Mouse (Mus musculus) ES-Bruce4 (cell line): ENCODE results near the gene Rapgef5. TPM values are rescaled to one million over a fixed set of nuclear protein-coding genes. Genes with fewer than 3 reads are reported as not detected.

ENCODE experiments used
- H3K27ac ChIP-seq: 2 replicates; pipeline ENCODE4 v1.5.1; 2012; ENCODE audit warnings: low read length, inconsistent platforms; ENCODE audit not compliant: insufficient read depth
- H3K27me3 ChIP-seq: 2 replicates; pipeline ENCODE4 v1.6.1; 2012; ENCODE audit warnings: mild to moderate bottlenecking, low read length, inconsistent platforms; ENCODE audit not compliant: control insufficient read depth, poor library complexity, insufficient read depth, severe bottlenecking
- H3K36me3 ChIP-seq: 2 replicates; pipeline ENCODE4 v1.6.1; 2012; ENCODE audit warnings: inconsistent platforms, mild to moderate bottlenecking, low read length, moderate library complexity; ENCODE audit not compliant: control insufficient read depth, poor library complexity, insufficient read depth, severe bottlenecking
- H3K4me1 ChIP-seq: one replicate; pipeline ENCODE4 v1.8.1; 2011; ENCODE audit warnings: low read length; ENCODE audit not compliant: control insufficient read depth, insufficient read depth
- H3K4me3 ChIP-seq: 2 replicates; pipeline ENCODE4 v1.5.1; 2011; ENCODE audit warnings: low read depth, mild to moderate bottlenecking, low read length
- H3K9ac ChIP-seq: 2 replicates; pipeline ENCODE4 v1.6.1; 2012; ENCODE audit warnings: low read depth, mild to moderate bottlenecking, inconsistent platforms; ENCODE audit not compliant: poor library complexity, severe bottlenecking
- H3K9me3 ChIP-seq: replicated peaks from 2 replicates; pipeline ENCODE4 v1.6.1; 2012; ENCODE audit warnings: mild to moderate bottlenecking, low read length, inconsistent platforms; ENCODE audit not compliant: control insufficient read depth, poor library complexity, insufficient read depth, severe bottlenecking
- CTCF ChIP-seq: IDR thresholded peaks from one replicate; pipeline ENCODE4 v1.8.1; 2011; ENCODE audit warnings: low read depth, low read length
- EP300 ChIP-seq: IDR thresholded peaks from 2 replicates; pipeline ENCODE4 v1.6.1; 2011; ENCODE audit warnings: low read depth, low read length; ENCODE audit not compliant: insufficient read depth
- POLR2A ChIP-seq: IDR thresholded peaks from one replicate; pipeline ENCODE4 v1.8.1; 2011; ENCODE audit warnings: low read length; ENCODE audit not compliant: insufficient read depth
- polyA plus RNA-seq: library from polyadenylated mRNA; stranded (reverse); fragments of >200 nt; gene quantifications from 2 replicates; pipeline ENCODE4 v1.2.4, GENCODE M21; 2011; ENCODE audit warnings: low read depth; ENCODE audit not compliant: missing spikeins, insufficient read depth, insufficient read length

Rapgef5 gene
- polyA plus RNA-seq, 1 experiment, result 23.8 TPM

DNA sequence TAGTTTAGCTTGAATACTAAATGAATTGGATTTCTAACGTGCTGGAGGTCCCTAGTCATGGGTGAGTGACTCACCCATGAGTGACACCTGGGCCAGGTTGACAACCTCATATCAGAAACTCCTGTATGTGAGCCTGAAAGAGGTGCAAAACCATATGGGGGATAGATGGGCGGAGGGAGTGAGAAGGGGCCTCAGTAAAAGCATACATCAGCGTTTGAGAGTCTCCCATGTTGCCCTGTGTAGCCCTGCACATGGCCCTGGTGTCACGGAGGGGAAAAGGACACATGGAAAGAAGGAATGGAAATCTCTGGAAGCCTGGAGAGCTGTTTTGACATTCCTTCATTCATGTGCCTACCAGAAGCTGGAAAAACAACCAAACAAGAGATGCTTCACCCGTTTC, 175.1 kb downstream of the Rapgef5 start:
- H3K9ac ChIP-seq, result no peak overlapping the region
- no peaks in the 10 kb centered on the region for H3K9me3 ChIP-seq
- no peaks in the 10 kb centered on the region for H3K36me3 ChIP-seq
- no peak overlapping the region for H3K27ac ChIP-seq
- H3K27me3 ChIP-seq, result no peaks in the 10 kb centered on the region; the same call in 1 of the 2 replicates
- no peak for TF ChIP-seq CTCF
- no peak for TF ChIP-seq POLR2A
- TF ChIP-seq EP300, result no peak
- no peak overlapping the region for H3K4me3 ChIP-seq
- H3K4me1 ChIP-seq, result no peaks in the 10 kb centered on the region

- Histone ChIP-seq H3K9ac (no peak overlapping the region), H3K27me3 (no peaks in the 10 kb centered on the region; the same call in 1 of the 2 replicates), H3K9me3 (no peaks in the 10 kb centered on the region), H3K4me3 (no peak overlapping the region), H3K36me3 (no peaks in the 10 kb centered on the region), H3K27ac (no peak overlapping the region), H3K4me1 (no peaks in the 10 kb centered on the region)
- TF ChIP-seq EP300, result no peak
- TF ChIP-seq POLR2A, result no peak
- no peak for TF ChIP-seq CTCF
Measured at GRCm38 (mm10) chr12:117692775-117693174, 176.5 kb downstream of the Rapgef5 start.

- H3K9me3 ChIP-seq, result no peaks in the 10 kb centered on the region
- H3K4me3 ChIP-seq, result no peak overlapping the region
- H3K4me1 ChIP-seq, result no peaks in the 10 kb centered on the region
- H3K36me3 ChIP-seq, result no peaks in the 10 kb centered on the region; the same call in 1 of the 2 replicates
- no peaks in the 10 kb centered on the region for H3K27me3 ChIP-seq
- no peak for TF ChIP-seq POLR2A
- no peak for TF ChIP-seq CTCF
- no peak for TF ChIP-seq EP300
- no peak overlapping the region for H3K9ac ChIP-seq
- H3K27ac ChIP-seq, result no peak overlapping the region
Measured at GRCm38 (mm10) chr12:117699950-117700665, 183.8 kb downstream of the Rapgef5 start.

- Histone ChIP-seq H3K9me3 (no peaks in the 10 kb centered on the region), H3K4me3 (no peak overlapping the region), H3K27ac (no peak overlapping the region), H3K4me1 (no peaks in the 10 kb centered on the region), H3K36me3 (no peaks in the 10 kb centered on the region; the same call in 1 of the 2 replicates), H3K27me3 (no peaks in the 10 kb centered on the region), H3K9ac (no peak overlapping the region)
- TF ChIP-seq EP300 (no peak), POLR2A (no peak), CTCF (no peak)
Measured at GRCm38 (mm10) chr12:117700927-117701326, 184.6 kb downstream of the Rapgef5 start.

DNA sequence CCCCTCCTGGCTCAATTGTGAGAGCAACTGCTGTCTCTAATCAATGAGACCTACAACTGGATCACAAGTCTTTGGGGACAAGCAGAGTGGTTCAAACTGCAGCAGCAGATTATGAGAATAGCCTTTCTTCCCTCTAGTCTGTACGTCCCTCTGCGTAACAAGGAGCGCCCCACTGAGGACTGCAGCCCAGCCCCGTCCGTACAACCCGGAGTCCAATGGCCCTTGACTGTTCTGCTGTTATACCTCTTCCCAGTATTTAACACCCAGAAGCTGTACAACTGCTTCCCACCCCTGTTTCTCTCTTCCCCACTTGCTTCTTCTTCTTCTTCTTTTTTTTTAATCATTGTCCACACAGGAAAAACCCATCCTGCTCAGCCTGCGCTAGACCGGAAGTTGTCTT, 186.0 kb downstream of the Rapgef5 start:
- Histone ChIP-seq H3K27ac (no peak overlapping the region), H3K9me3 (no peaks in the 10 kb centered on the region), H3K27me3 (no peaks in the 10 kb centered on the region), H3K4me3 (no peak overlapping the region), H3K4me1 (no peaks in the 10 kb centered on the region), H3K36me3 (no peaks in the 10 kb centered on the region; the same call in 1 of the 2 replicates), H3K9ac (no peak overlapping the region)
- TF ChIP-seq CTCF, result no peak
- no peak for TF ChIP-seq EP300
- TF ChIP-seq POLR2A, result no peak

GRCm38 (mm10) chr12:117702928-117703327, 186.6 kb downstream of the Rapgef5 start:
- Histone ChIP-seq H3K9ac (no peak overlapping the region), H3K27ac (no peak overlapping the region), H3K4me1 (no peaks in the 10 kb centered on the region), H3K27me3 (no peaks in the 10 kb centered on the region), H3K36me3 (no peaks in the 10 kb centered on the region; the same call in 1 of the 2 replicates), H3K4me3 (no peak overlapping the region), H3K9me3 (no peaks in the 10 kb centered on the region)
- no peak for TF ChIP-seq CTCF
- no peak for TF ChIP-seq POLR2A
- no peak for TF ChIP-seq EP300
